9 mouse cellular contexts compared by ENCODE assay signal in genomic region chr1:89364547-89365305, GRCm38 (mm10).
DNase-seq lines count a peak whose midpoint lies in the region; ATAC-seq and TF ChIP-seq lines count a peak whose summit lies in the region.
"Had no signal": no experiment of that assay in that cellular context is flagged by ENCODE, and none has a peak within 500 bp of the region (broad histone marks: within the 10 kb centered on the region; RNA-seq: fewer than 3 reads in every experiment).

No protein-coding gene starts in this region.

- no peak for TF ChIP-seq EP300 in ES-Bruce4 (IDR thresholded peaks at IDR 0.05; ENCODE audit: insufficient read depth, low read depth, low read length)

- H3K4me1 ChIP-seq in ES-Bruce4 (ENCODE audit: control insufficient read depth, insufficient read depth, low read length): no peaks in the 10 kb centered on the region
- no peaks in the 10 kb centered on the region for H3K4me1 ChIP-seq in hindbrain, embryonic 11.5 days (replicated peaks; ENCODE audit: control insufficient read depth, insufficient read depth, low read length)
- H3K4me1 ChIP-seq in heart, embryonic 12.5 days (replicated peaks): 0 out of 2 replicates have a peak, but pooled peaks cover 8% of the 10 kb centered on the region
- H3K4me1 ChIP-seq: liver, embryonic 15.5 days had no signal

- H3K27me3 ChIP-seq in ES-Bruce4 (ENCODE audit: control insufficient read depth, insufficient read depth, low read length, poor library complexity, severe bottlenecking): no peaks in the 10 kb centered on the region
- H3K27me3 ChIP-seq in hindbrain, embryonic 11.5 days (ENCODE audit: control insufficient read depth, insufficient read depth, low read length): no peaks in the 10 kb centered on the region
- no peaks in the 10 kb centered on the region for H3K27me3 ChIP-seq in heart, embryonic 12.5 days (replicated peaks)
- H3K27me3 ChIP-seq: liver, embryonic 15.5 days had no signal

- H3K4me2 ChIP-seq in hindbrain, embryonic 11.5 days (replicated peaks; ENCODE audit: low read depth, low read length): no peak overlapping the region
- no peak overlapping the region for H3K4me2 ChIP-seq in heart, embryonic 12.5 days
- H3K4me2 ChIP-seq: liver, embryonic 15.5 days had no signal

- no peaks in the 10 kb centered on the region for H3K36me3 ChIP-seq in ES-Bruce4 (ENCODE audit: control insufficient read depth, insufficient read depth, low read length, poor library complexity, severe bottlenecking)
- no peaks in the 10 kb centered on the region for H3K36me3 ChIP-seq in hindbrain, embryonic 11.5 days (ENCODE audit: control insufficient read depth, insufficient read depth, low read length)
- no peaks in the 10 kb centered on the region for H3K36me3 ChIP-seq in heart, embryonic 12.5 days
- H3K36me3 ChIP-seq: liver, embryonic 15.5 days had no signal

- H3K9ac ChIP-seq in ES-Bruce4 (ENCODE audit: low read depth, poor library complexity, severe bottlenecking): no peak overlapping the region
- no peak overlapping the region for H3K9ac ChIP-seq in hindbrain, embryonic 11.5 days (ENCODE audit: low read depth, low read length)
- H3K9ac ChIP-seq in heart, embryonic 12.5 days: no peak overlapping the region
- H3K9ac ChIP-seq: liver, embryonic 15.5 days had no signal

- H3K9me3 ChIP-seq in ES-Bruce4 (replicated peaks; ENCODE audit: control insufficient read depth, insufficient read depth, low read length, poor library complexity, severe bottlenecking): no peaks in the 10 kb centered on the region
- no peaks in the 10 kb centered on the region for H3K9me3 ChIP-seq in hindbrain, embryonic 11.5 days (ENCODE audit: control insufficient read depth, low read length)
- H3K9me3 ChIP-seq in heart, embryonic 12.5 days (replicated peaks): no peaks in the 10 kb centered on the region
- H3K9me3 ChIP-seq: liver, embryonic 15.5 days had no signal

- no peak overlapping the region for H3K4me3 ChIP-seq in ES-Bruce4 (ENCODE audit: low read depth, low read length)
- no peak overlapping the region for H3K4me3 ChIP-seq in hindbrain, embryonic 11.5 days (ENCODE audit: low read depth, low read length)
- H3K4me3 ChIP-seq in heart, embryonic 12.5 days: no peak overlapping the region
- H3K4me3 ChIP-seq: liver, embryonic 15.5 days had no signal

- peak; percentile 6 for DNase-seq in R1 (ENCODE audit: low read depth, low spot score)
- DNase-seq in hindbrain, embryonic 11.5 days (ENCODE audit: low spot score): peak; percentile 13
- peak; percentile 60 to 69 for DNase-seq in kidney, postnatal 36 days
- no peak for DNase-seq in spleen, postnatal 14 days (ENCODE audit: low spot score in 2 of 2)
- DNase-seq in left cerebral cortex, postnatal 36 days (ENCODE audit: low spot score in 2 of 2): no peak

- TF ChIP-seq POLR2A in ES-Bruce4 (IDR thresholded peaks at IDR 0.05; ENCODE audit: insufficient read depth, low read length): no peak

- ATAC-seq in hindbrain, embryonic 11.5 days (ENCODE audit: low FRiP score): no peak
- no peak for ATAC-seq in heart, embryonic 12.5 days (ENCODE audit: insufficient number of reproducible peaks, low FRiP score)
- ATAC-seq: intestine, embryonic 16.5 days had no signal

- peak; percentile 35 for TF ChIP-seq CTCF in ES-Bruce4 (IDR thresholded peaks at IDR 0.05; ENCODE audit: low read depth, low read length)

- intact Hi-C loops in left cerebral cortex, postnatal 36 days (cut with DNase I): no loop called here

- WGBS in hindbrain, embryonic 11.5 days: 55% methylated on average over 12 of the region's 12 CpGs
- 73% methylated on average over 12 of the region's 12 CpGs for WGBS in heart, embryonic 12.5 days

- H3K27ac ChIP-seq in ES-Bruce4 (ENCODE audit: insufficient read depth, low read length): no peak overlapping the region
- no peak overlapping the region for H3K27ac ChIP-seq in hindbrain, embryonic 11.5 days (ENCODE audit: low read depth, low read length)
- H3K27ac ChIP-seq in heart, embryonic 12.5 days (ENCODE audit: poor library complexity, severe bottlenecking): no peak overlapping the region
- H3K27ac ChIP-seq: liver, embryonic 15.5 days had no signal

Comparison
In these comparisons a context has a peak if more than half of its experiments do, and no peak if none do; other contexts are left out.
1. DNase-seq: peak in R1 (single experiment), hindbrain, embryonic 11.5 days (single experiment) and kidney, postnatal 36 days (2 of 2); none in spleen, postnatal 14 days (0 of 2) and left cerebral cortex, postnatal 36 days (0 of 2).